Mouse (Mus musculus) G1E-ER4 (cell line): ENCODE measurements around the gene Gm21974. TPM values are rescaled to one million over a fixed set of nuclear protein-coding genes. Genes with fewer than 3 reads are reported as not detected.

Experiments used
- GATA1 ChIP-seq: IDR thresholded peaks from one replicate; pipeline ENCODE4 v1.8.0; 2012; ENCODE audit warnings: low read length, inconsistent platforms
- polyA plus RNA-seq: library from polyadenylated mRNA; stranded (reverse); fragments of >175 nt; gene quantifications from 2 replicates; pipeline ENCODE4 v1.2.3, GENCODE M21; 2012

Gene Gm21974
- polyA plus RNA-seq, 1 experiment, result not detected

DNA sequence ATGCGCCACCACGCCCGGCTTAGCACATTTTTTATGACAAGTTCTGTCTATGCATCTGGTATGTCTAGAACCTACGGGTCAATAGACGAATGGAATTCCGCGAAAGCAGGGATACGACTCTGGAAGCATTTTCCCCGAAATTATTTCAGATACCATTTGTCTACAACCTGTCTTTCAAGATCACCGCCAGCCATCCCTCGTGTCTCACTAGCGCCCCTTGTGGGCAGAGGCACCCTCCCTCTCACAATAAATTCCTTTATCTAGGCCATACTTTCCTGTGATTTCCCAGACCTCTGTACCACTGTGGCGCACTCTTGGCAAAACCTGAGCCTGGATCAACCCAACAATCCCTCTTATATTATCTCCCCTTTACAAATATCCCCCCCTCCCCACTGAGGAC is 1.1 kb upstream of the Gm21974 start:
- no peak for TF ChIP-seq GATA1

DNA sequence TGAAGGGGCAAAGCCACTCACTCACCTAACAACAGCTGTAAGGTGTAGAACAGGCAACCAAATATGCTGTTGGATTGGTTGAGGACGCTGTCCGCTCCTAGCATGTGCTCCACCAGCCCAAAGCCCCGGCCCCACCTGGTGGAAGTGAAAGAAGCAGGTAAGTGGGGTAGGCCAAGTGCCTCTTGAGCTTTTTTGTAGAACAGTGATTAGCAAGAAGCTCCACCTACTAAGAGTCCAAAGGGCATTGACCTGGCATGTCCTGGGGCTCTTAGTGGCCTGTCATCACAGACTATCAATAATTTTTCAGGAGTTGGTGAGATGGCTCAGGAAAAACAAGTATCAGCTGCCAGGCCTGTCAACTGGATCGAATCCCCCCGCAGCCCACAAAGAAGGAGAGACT is 774 bp downstream of the Gm21974 start:
- TF ChIP-seq GATA1, result no peak

DNA sequence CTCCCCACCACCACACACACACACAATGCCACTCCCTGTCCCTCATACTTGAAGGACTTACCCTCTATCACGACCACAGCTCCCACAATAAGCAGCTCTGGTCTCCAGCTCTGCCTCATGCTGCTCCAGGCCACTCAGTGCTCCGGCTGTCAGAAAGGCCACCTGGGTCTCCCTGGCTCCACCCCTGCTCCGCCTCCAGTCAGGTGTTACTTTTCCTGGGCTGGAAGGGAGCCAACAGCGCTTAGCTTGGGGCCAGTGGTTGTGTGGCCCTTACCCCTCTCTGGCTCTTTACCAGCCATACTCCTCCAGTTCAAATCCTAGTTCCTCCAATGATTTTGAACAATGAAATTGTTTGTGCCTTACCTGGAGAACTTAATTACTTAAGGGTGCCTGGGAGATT is 4.5 kb downstream of the Gm21974 start, which contains the start of gene Prss53:
Prss53 (minus strand) TSS at position 173 of the 400 bp plus-strand sequence.
- TF ChIP-seq GATA1, result no peak

DNA sequence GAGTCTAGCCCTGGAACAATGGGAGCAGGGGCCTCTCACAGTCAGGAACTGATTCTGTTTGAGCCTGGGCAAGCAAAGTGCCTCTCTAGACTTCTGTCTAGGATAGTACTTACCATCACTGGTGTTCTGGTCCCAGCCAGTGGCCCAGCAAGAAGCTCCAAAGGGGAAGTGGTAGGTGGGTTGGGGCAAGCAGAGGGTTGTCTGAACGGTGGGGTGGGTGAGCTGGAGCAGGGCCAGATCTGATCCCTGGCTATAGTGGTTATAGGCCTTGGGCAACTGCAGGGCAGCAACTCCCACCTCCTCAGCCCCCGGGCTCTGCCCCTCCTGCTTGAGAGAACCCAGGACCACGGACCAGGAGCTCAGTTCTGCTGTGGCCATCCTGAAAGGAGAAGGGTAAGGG is 6.4 kb downstream of the Gm21974 start:
- no peak for TF ChIP-seq GATA1

DNA sequence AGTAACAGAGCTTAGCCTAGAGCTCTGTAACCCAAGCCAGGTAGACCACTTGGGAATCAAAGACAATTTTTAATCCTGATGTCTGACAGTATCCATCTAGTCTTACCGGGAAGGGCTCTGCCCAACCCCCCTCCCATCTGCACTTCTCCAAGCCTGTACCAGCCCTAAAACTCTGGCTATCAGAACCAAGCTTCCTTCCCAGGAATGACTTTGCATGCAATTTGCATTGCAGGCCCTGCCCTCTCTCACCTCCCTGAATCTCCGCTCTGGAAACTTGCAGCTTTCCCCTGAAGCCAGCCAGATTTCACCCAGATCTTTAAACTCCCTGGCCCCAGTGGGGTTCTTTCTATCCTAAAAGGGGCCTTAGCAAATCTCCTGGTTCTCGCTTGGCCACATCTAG is 7.5 kb downstream of the Gm21974 start:
- TF ChIP-seq GATA1, result no peak

DNA sequence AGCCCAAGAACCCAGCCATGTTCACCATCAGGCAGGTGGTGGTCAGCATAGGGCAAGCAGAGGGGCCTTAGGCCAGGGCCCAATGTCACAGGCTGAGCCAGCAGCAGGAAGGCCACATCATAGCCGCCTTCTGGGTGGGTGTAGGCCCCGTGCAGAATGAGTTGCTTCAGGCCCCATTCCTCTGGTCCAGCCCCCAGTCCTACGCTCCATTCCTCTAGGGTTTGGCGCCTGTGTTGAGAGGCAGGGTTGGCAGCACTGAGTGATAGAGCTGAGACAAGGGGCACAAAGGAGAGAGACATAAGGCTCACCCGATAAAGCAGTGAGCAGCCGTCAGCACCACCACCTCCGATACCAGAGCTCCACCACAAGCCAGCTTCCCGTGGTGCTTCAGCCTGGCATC is 8.1 kb downstream of the Gm21974 start:
- TF ChIP-seq GATA1, result no peak

DNA sequence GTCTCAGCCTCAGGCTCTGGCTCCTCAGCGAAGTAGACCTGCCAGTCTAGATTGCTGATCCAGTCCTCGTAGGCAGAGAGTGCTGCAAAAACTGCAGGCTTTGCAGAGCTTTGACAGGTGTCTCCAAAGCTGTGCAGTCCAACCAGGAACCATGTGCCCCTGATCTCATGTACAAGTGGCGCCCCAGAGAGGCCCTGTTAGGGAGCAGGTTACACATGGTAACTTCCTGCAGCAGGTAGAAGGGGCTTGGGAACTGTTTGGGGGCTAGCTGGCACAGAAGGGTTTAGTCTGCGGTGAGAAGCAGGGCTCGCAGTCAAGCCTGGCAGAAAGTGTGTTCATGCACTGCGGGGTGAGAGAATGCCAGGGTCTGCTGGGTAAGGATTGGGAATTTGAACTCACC is 8.7 kb downstream of the Gm21974 start:
- no peak for TF ChIP-seq GATA1

DNA sequence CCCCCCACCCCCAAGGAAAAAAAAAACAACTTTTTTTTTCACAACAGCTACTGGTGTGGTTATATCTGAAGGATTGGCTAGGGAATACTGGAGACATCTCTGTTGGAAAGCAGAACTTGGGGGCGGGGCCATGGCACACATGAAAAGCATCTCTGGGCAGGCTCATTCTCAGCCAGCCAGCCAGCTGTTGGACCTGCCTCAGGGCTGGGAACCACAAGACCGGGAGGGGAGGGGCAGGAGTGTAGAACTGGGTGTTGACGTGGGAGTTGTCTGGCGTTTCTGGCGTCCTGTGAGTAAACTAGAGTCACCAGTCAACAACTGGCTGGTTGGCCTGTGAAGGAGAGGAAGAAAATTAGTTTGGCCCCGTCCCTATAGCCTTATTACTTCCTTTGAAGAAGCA is 9.3 kb downstream of the Gm21974 start:
- no peak for TF ChIP-seq GATA1

DNA sequence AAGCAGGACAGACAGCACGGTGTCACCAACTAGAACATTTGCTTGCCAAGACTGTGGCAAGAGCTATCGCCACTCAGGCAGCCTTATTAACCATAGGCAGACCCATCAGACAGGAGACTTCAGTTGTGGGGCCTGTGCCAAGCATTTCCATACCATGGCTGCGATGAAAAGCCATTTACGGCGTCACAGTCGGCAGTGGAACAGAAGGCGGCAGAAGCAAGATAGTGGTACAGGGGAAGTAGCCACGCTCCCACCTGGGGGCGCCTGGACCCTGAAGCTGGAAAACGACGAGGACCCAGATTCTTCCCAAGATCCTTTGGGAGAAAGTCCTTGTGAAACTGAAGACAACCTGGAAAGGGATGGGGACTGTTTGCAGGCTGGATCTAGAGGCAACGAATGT is 14.8 kb downstream of the Gm21974 start:
- TF ChIP-seq GATA1, result no peak

DNA sequence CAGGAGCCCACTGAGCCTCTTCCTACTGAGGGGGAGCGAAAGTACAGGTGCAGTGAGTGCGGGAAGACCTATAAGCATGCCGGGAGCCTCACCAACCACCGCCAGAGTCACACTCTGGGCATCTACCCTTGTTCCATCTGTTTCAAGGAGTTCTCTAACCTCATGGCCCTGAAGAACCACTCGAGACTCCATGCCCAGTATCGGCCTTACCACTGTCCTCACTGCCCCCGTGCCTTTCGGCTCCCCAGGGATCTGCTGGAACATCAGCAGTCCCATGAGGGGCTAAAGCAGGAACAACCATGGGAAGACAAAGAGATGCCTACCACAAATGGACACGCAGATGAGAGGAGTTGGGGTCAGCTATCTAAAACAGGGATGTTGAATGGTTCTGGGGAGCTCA is 16.0 kb downstream of the Gm21974 start:
- TF ChIP-seq GATA1, result no peak

DNA sequence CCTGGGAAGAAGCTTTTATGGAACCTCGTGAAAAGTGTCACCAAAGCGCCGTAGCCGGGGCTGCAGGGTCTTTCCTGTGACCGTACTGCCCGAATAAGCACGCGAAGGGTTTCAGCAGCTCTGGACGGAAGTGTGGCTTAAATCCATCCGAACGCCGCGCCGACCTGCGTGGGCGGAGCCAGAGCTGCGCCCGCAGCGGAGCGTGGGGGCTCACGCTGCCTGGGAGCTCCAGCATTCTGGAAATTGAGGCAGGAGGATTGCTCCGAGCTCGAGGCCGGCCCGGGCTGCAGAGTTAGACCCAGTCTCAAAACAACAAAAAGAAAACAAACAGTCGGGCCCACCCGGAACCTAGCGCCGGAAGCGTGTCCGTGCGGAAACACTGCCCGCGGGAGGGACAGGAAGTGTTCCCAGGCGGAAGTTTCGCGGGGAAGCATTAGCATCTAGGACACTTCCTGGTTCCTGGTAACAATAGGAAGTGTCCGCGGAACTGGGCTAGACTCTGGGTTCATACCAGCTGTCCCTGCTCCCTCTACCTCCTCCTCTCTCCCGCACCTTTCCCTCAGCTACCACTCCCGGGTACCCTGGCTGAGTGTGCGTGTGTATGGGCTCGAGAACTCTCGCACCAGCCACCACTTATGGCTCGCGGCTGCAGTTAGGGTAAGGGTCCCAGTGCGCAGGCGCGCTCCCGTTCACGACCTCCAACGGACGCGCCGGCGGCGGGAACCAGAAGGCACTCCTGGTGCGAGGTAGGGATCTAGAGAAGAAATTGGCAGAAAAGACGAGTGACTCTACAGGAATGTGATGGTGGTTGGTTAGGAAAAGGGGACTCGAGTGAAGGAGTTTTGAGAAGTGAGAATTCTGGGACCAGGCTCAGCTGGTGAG is 18.5 kb downstream of the Gm21974 start, which contains the start of gene Zfp668:
Zfp668 (minus strand) TSS at position 362 of the 882 bp plus-strand sequence.
- TF ChIP-seq GATA1, result no peak

DNA sequence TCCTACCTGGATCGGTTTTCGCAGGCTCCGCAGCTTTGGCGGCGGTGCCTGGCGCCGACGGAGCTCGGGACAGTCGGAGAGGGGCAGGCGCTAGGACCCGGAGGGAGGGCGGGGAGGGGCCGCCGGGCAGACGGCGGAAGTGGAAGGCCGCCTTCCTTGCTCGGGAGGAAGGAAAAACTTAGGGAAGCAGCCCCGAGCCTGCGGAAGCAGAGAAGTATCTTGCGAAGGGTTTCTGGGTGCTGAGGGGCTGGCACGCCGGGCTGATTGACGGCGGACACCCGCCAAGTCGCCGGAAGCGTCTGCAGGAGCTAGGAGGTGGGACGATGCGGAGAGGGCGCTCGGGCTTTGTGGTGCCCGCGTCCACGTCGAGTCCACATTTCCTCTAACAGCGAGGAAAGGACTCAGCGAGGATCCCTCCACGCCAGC is 19.2 kb downstream of the Gm21974 start, which contains the start of gene Zfp646:
Zfp646 (plus strand) TSS at position 181 of the 426 bp plus-strand sequence.
- no peak for TF ChIP-seq GATA1

DNA sequence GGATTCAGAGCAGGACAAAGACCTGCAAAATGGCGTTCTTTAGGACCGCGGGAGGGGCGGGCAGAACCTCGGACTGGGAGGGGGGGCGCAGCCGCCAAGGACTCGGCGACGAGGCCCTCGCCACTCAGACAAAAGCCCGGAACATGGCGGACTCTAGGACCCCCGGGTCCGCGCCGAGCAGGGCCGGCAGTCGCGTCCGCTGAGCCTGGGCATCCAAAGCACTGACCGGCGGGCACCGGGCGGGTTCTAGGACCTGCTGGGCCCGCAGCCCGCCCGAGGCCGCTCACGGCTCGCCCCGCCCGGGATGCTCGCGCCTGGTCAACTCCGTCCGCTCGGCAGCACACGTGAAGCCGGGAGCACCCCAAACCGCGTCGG is 19.6 kb downstream of the Gm21974 start:
- no peak for TF ChIP-seq GATA1

DNA sequence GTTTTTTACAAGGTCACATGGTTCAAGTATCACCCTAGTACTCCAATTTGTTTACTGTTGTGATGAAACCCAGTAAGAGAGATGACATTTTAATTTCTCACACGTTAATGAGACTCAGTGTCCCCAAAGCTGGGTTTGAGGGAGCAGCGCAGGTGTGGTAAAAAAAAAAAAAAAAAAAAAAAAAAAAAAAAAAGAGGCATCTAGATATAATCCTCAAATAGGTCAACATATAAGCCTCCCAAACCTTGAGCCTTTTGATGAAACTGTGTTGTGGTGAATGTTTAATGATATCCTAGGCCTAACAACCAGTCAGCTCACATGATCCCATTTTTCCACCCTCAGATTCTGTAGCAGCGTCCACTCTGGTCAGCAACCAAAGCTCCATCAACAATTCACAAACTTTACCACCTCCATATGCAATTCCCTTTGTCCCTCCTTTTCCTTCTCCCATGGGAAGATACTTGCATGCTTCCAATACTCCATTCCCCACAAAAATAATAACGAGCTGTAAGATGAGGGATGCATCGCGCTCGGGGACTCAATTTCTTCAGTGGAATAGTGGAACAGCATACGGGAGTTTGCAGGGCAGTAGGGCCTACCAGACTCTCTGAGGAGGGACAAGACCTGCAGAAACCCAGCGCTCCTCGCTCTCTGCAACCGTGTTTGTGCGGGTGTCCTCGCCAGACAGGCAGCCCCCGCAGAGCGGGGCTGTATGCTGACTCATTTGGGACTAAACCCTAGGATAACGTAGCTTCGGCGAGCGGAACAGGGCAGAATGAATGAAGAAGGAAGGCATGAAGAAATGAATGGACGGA is 20.2 kb downstream of the Gm21974 start:
- no peak for TF ChIP-seq GATA1

DNA sequence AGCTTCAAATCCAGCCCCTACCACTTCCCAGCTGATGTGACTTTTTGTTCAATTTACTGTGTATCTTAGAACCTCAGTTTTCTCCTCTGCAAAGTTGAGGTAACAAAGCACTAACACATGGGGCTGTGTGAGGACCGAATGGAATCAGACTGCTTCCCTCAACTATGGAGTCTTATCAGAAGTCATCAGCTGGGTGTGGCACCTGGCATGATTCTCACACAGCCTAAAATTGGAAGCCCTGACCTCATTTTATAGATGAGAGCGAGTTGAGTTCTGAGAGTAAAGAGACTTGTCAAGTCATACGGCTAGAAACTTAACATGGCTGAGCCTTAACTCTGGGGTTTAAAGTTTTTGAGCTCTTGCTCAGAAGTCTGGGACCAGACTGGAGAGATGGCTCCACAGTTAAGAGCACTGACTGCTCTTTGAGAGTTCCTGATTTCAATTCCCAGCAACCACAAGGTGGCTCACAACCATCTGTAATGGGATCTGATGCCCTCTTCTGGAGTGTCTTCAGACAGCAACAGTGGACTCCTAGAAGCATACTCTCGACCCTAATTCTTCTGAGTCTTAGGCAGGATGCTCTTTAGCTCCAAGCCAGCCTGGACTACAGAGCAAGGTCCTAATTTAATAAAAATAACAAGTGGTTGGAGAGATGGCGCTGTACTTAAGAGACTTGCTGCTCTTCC is 25.0 kb downstream of the Gm21974 start:
- no peak for TF ChIP-seq GATA1
